Mouse (Mus musculus): ENCODE results near the gene Frem2. TPM values are rescaled to one million over a fixed set of nuclear protein-coding genes. Genes with fewer than 3 reads are reported as not detected.

Frem2 gene
- 7.8 and 10.8 TPM in 2 replicates for polyA plus RNA-seq (2016; fragmentation: Nextera tagmentation; extraction: Ambion mirVana)

GRCm38 (mm10) chr3:53656878-53657561 is at the start of gene Frem2:
Frem2 (minus strand) TSS chr3:53657355.
- Histone ChIP-seq H3K27ac (replicated peaks) (peak within 1 kb of the TSS; percentile 76), H3K9me3 (peaks cover 31% of the 10 kb centered on the region), H3K4me3 (peak within 1 kb of the TSS; percentile 74), H3K36me3 (replicated peaks) (peaks cover 37% of the 10 kb centered on the region), H3K27me3 (replicated peaks; ENCODE audit: low read depth, poor library complexity, severe bottlenecking) (peaks cover 38% of the 10 kb centered on the region), H3K4me1 (peaks cover 30% of the 10 kb centered on the region)
- DNase-seq (ENCODE audit: low spot score), result peak; percentile 87
- WGBS, result under 1% methylated on average over 34 of the region's 34 CpGs

GRCm38 (mm10) chr3:53705992-53706495 is 48.9 kb upstream of the Frem2 start:
- 55% methylated on average over 6 of the region's 6 CpGs for WGBS
- Histone ChIP-seq H3K9me3 (no peaks in the 10 kb centered on the region), H3K27ac (replicated peaks) (no peak overlapping the region), H3K27me3 (replicated peaks; ENCODE audit: low read depth, poor library complexity, severe bottlenecking) (no peaks in the 10 kb centered on the region), H3K36me3 (replicated peaks) (no peaks in the 10 kb centered on the region), H3K4me3 (no peak overlapping the region), H3K4me1 (peaks cover 23% of the 10 kb centered on the region)
- DNase-seq (ENCODE audit: low spot score), result no peak

DNA sequence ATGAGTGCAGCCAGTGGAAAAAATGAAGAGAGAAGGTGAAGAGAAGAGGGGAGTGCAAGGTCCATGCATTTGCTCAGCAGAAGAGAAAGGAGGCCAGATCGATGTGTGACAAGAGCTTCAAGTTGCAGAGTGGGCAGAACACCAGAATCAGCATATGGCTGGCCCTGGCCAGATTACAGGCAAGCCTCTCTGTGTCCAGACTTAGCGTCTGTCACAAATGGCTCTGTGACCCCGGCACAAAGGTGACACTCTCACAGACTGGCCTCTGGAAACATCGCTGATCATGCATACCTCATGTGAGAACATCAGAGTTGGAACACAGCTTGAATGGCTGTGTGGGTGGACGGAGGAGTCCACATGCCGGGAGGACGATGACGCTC is 46.0 kb upstream of the Frem2 start:
- Histone ChIP-seq H3K27me3 (replicated peaks; ENCODE audit: low read depth, poor library complexity, severe bottlenecking) (no peaks in the 10 kb centered on the region), H3K4me3 (no peak overlapping the region), H3K27ac (replicated peaks) (peak overlapping the region; percentile 44; the same call in 1 of the 2 replicates), H3K4me1 (peaks cover 23% of the 10 kb centered on the region), H3K9me3 (no peaks in the 10 kb centered on the region), H3K36me3 (replicated peaks) (no peaks in the 10 kb centered on the region)
- WGBS, result 73% methylated on average over 8 of the region's 8 CpGs
- peak; percentile 18 for DNase-seq (ENCODE audit: low spot score)

DNA sequence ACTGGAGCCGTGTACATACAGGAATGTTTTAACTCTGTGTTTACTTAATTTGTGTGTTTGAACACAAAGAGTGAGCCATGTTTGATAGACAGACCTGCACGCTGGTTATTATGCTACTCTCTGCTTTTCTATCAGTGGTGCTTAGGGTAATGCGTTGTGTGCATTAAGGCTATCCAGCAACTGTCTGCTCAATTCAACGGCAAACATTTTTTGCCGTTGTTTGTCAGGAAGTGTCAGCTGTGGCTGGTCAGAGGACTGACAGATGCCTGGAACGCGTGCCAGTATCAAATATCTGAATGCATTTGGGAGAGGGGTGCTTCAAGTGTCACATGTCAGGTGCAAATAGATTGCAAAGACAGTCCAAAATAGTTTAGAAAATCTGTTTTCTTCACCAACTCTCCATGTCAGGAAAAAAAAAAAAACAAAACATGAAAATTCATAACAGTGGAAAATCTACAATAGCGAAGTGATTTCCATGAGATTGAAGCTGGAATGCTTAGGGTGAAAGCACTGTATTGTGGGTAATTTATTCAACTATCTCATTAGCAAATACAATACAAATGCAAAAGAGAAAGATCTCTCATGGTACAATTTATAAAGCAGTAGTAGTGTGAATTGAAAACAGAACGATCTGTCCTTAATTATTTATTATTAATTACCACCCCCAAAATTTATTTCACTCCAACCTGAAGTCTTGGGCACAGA is 45.4 kb upstream of the Frem2 start:
- 61% methylated on average over 9 of the region's 9 CpGs for WGBS

GRCm38 (mm10) chr3:53701940-53702339 is 44.8 kb upstream of the Frem2 start:
- Histone ChIP-seq H3K27me3 (replicated peaks; ENCODE audit: low read depth, poor library complexity, severe bottlenecking) (no peaks in the 10 kb centered on the region), H3K27ac (replicated peaks) (no peak overlapping the region), H3K9me3 (no peaks in the 10 kb centered on the region), H3K4me1 (peaks cover 23% of the 10 kb centered on the region), H3K36me3 (replicated peaks) (no peaks in the 10 kb centered on the region), H3K4me3 (no peak overlapping the region)
- DNase-seq (ENCODE audit: low spot score), result no peak
- WGBS, result 30% methylated on average over 1 of the region's 1 CpGs

More for the DNA sequence above, 45.4 kb upstream of the Frem2 start:
- Histone ChIP-seq H3K27ac (replicated peaks) (no peak overlapping the region), H3K9me3 (no peaks in the 10 kb centered on the region), H3K4me3 (no peak overlapping the region), H3K27me3 (replicated peaks; ENCODE audit: low read depth, poor library complexity, severe bottlenecking) (no peaks in the 10 kb centered on the region), H3K36me3 (replicated peaks) (no peaks in the 10 kb centered on the region), H3K4me1 (peaks cover 23% of the 10 kb centered on the region)
- DNase-seq (ENCODE audit: low spot score), result peak; percentile 24

GRCm38 (mm10) chr3:53687776-53688175 is 30.6 kb upstream of the Frem2 start:
- no peaks in the 10 kb centered on the region; the same call in 1 of the 2 replicates for H3K4me1 ChIP-seq
- H3K4me3 ChIP-seq, result no peak overlapping the region
- H3K9me3 ChIP-seq, result no peaks in the 10 kb centered on the region
- no peak for DNase-seq (ENCODE audit: low spot score)
- WGBS, result 81% methylated on average over 6 of the region's 6 CpGs
- no peaks in the 10 kb centered on the region for H3K27me3 ChIP-seq (replicated peaks; ENCODE audit: low read depth, poor library complexity, severe bottlenecking)
- no peaks in the 10 kb centered on the region for H3K36me3 ChIP-seq (replicated peaks)
- H3K27ac ChIP-seq (replicated peaks), result no peak overlapping the region

GRCm38 (mm10) chr3:53682244-53682643 is 25.1 kb upstream of the Frem2 start:
- 83% methylated on average over 2 of the region's 2 CpGs for WGBS
- Histone ChIP-seq H3K4me1 (peaks cover 3% of the 10 kb centered on the region; the same call in 1 of the 2 replicates), H3K4me3 (no peak overlapping the region), H3K27me3 (replicated peaks; ENCODE audit: low read depth, poor library complexity, severe bottlenecking) (no peaks in the 10 kb centered on the region), H3K27ac (replicated peaks) (no peak overlapping the region), H3K9me3 (no peaks in the 10 kb centered on the region), H3K36me3 (replicated peaks) (no peaks in the 10 kb centered on the region)
- no peak for DNase-seq (ENCODE audit: low spot score)

- DNase-seq (ENCODE audit: low spot score), result no peak
- 50% methylated on average over 2 of the region's 2 CpGs for WGBS
- Histone ChIP-seq H3K4me1 (peaks cover 3% of the 10 kb centered on the region; the same call in 1 of the 2 replicates), H3K4me3 (no peak overlapping the region), H3K36me3 (replicated peaks) (no peaks in the 10 kb centered on the region), H3K9me3 (no peaks in the 10 kb centered on the region), H3K27me3 (replicated peaks; ENCODE audit: low read depth, poor library complexity, severe bottlenecking) (no peaks in the 10 kb centered on the region), H3K27ac (replicated peaks) (no peak overlapping the region)
Observed at GRCm38 (mm10) chr3:53680816-53681215, 23.7 kb upstream of the Frem2 start.

DNA sequence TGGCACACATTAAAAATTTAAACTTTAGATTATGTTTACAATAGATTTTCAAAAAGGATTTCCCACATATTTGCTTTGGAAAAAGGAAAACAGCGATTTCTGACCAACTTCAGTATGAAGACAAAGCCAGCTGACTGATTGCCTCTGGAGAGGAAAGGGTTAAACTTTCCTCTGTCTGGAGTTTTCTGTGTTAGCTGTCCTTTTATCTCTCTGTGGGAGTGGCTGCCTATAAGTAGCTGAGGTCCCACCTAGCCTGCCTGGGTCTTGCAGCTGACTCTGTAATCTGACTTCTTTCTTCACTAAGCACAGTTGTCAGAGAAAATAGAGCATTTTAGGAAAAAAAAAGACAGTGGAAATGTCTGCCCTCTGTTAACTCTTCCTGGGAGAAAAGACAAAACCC is 17.1 kb upstream of the Frem2 start:
- Histone ChIP-seq H3K36me3 (replicated peaks) (no peaks in the 10 kb centered on the region), H3K27me3 (replicated peaks; ENCODE audit: low read depth, poor library complexity, severe bottlenecking) (no peaks in the 10 kb centered on the region), H3K9me3 (no peaks in the 10 kb centered on the region), H3K4me3 (no peak overlapping the region), H3K4me1 (peaks cover 11% of the 10 kb centered on the region), H3K27ac (replicated peaks) (peak overlapping the region; percentile 70)
- WGBS, result 50% methylated on average over 1 of the region's 1 CpGs
- DNase-seq (ENCODE audit: low spot score), result peak; percentile 43

- WGBS, result 89% methylated on average over 2 of the region's 2 CpGs
- DNase-seq (ENCODE audit: low spot score), result no peak
Observed at GRCm38 (mm10) chr3:53669736-53670135, 12.6 kb upstream of the Frem2 start.

GRCm38 (mm10) chr3:53657744-53658534 is 784 bp upstream of the Frem2 start:
- peak overlapping the region; percentile 76 for H3K27ac ChIP-seq (replicated peaks)
- peaks cover 30% of the 10 kb centered on the region for H3K4me1 ChIP-seq
- peaks cover 38% of the 10 kb centered on the region for H3K27me3 ChIP-seq (replicated peaks; ENCODE audit: low read depth, poor library complexity, severe bottlenecking)
- peak overlapping the region; percentile 74 for H3K4me3 ChIP-seq
- H3K36me3 ChIP-seq (replicated peaks), result peaks cover 28% of the 10 kb centered on the region
- peaks cover 25% of the 10 kb centered on the region for H3K9me3 ChIP-seq
- WGBS, result under 1% methylated on average over 21 of the region's 21 CpGs
- DNase-seq (ENCODE audit: low spot score), result peak; percentile 58

More at GRCm38 (mm10) chr3:53669736-53670135, 12.6 kb upstream of the Frem2 start:
- Histone ChIP-seq H3K27me3 (replicated peaks; ENCODE audit: low read depth, poor library complexity, severe bottlenecking) (no peaks in the 10 kb centered on the region), H3K4me3 (no peak overlapping the region), H3K27ac (replicated peaks) (no peak overlapping the region), H3K4me1 (peaks cover 11% of the 10 kb centered on the region), H3K9me3 (no peaks in the 10 kb centered on the region), H3K36me3 (replicated peaks) (no peaks in the 10 kb centered on the region)

- WGBS, result 1% methylated on average over 42 of the region's 42 CpGs
- Histone ChIP-seq H3K27me3 (replicated peaks; ENCODE audit: low read depth, poor library complexity, severe bottlenecking) (peaks cover 38% of the 10 kb centered on the region), H3K27ac (replicated peaks) (peak overlapping the region; percentile 76), H3K9me3 (peaks cover 31% of the 10 kb centered on the region), H3K4me3 (peak overlapping the region; percentile 74), H3K4me1 (peaks cover 30% of the 10 kb centered on the region), H3K36me3 (replicated peaks) (peaks cover 41% of the 10 kb centered on the region)
- DNase-seq (ENCODE audit: low spot score), result peak; percentile 51
Observed at GRCm38 (mm10) chr3:53656328-53656877, 752 bp downstream of the Frem2 start.

Data from embryonic facial prominence, embryonic 10.5 days (tissue).